Mouse (Mus musculus) embryonic fibroblast, embryonic 13.5 days (primary cell): ENCODE measurements at regions not wholly inside any gene's neighbourhood (a gene's known extent, or its start where the extent isn't known, plus 50 kb on each side); places are given as distances from the start of the nearest gene placed in this dataset.

ENCODE experiments used
- CTCF ChIP-seq: IDR thresholded peaks from 2 replicates; pipeline ENCODE4 v1.5.1; 2011; ENCODE audit warnings: mild to moderate bottlenecking, control low read depth, low read length, moderate library complexity, borderline replicate concordance; ENCODE audit not compliant: insufficient read depth
- POLR2A ChIP-seq: IDR thresholded peaks from 2 replicates; pipeline ENCODE4 v1.6.1; 2011; ENCODE audit warnings: low read depth, mild to moderate bottlenecking, control low read depth, low read length, moderate library complexity

DNA sequence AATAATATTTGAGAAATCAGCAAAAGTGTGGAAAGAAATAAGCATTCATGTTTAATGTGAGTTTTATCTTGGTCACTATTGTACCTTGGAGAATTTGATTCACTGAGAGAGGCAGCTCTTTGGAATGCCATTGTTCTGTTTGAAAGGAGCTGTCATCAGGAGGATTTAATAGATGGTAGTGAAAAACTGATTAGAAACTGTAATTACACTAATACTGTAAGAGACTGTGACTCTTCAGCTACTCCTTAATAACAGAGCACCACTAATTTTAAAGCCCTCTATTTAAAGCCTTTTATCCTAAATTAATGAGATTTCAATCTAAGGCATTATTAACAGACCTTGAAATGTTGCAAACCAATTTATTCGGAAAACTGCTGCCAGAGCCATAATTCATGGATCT is 126.1 kb upstream of the Rspo3 start:
- TF ChIP-seq CTCF (no peak), POLR2A (no peak)
